Mouse (Mus musculus): Measurements from ENCODE around the gene BC030499. TPM values are rescaled to one million over a fixed set of nuclear protein-coding genes. Genes with fewer than 3 reads are reported as not detected.
A peak's percentile ranks its signal among the peaks of the same experiment; 100 is the strongest.

BC030499 gene
- polyA plus RNA-seq, 1 experiment from 2014 or later = 0.29 TPM

GRCm38 (mm10) chr11:78341702-78342101 lies 51.1 kb downstream of the BC030499 start:
- 86% methylated on average over 12 of the region's 12 CpGs for WGBS
- H3K9ac ChIP-seq (replicated peaks) = no peak overlapping the region
- H3K27ac ChIP-seq (replicated peaks) = no peak overlapping the region
- peaks cover 42% of the 10 kb centered on the region for H3K36me3 ChIP-seq
- no peaks in the 10 kb centered on the region for H3K9me3 ChIP-seq
- H3K4me2 ChIP-seq (replicated peaks) = no peak overlapping the region
- no peak overlapping the region for H3K4me3 ChIP-seq
- no peaks in the 10 kb centered on the region for H3K27me3 ChIP-seq
- H3K4me1 ChIP-seq = peaks cover 30% of the 10 kb centered on the region
- ATAC-seq (ENCODE audit: low FRiP score, low read depth) = no peak

GRCm38 (mm10) chr11:78343381-78344327 lies 53.0 kb downstream of the BC030499 start, which contains the start of gene Unc119:
Gene Unc119 (plus strand): TSS chr11:78343482.
- peak within 1 kb of the TSS; percentile 85 for H3K9ac ChIP-seq (replicated peaks)
- peak within 1 kb of the TSS; percentile 81 for H3K27ac ChIP-seq (replicated peaks)
- H3K4me1 ChIP-seq = peaks cover 32% of the 10 kb centered on the region
- H3K27me3 ChIP-seq = no peaks in the 10 kb centered on the region
- H3K9me3 ChIP-seq = no peaks in the 10 kb centered on the region
- WGBS = 2% methylated on average over 56 of the region's 66 CpGs
- ATAC-seq (ENCODE audit: low FRiP score, low read depth) = peak; percentile 84
- H3K36me3 ChIP-seq = peaks cover 41% of the 10 kb centered on the region
- peak within 1 kb of the TSS; percentile 72 for H3K4me2 ChIP-seq (replicated peaks)
- H3K4me3 ChIP-seq = peak within 1 kb of the TSS; percentile 65

- ATAC-seq (ENCODE audit: low FRiP score, low read depth) = no peak
- Histone ChIP-seq H3K4me1 (peaks cover 32% of the 10 kb centered on the region), H3K27ac (replicated peaks) (peak overlapping the region; percentile 81), H3K4me2 (replicated peaks) (peak overlapping the region; percentile 72), H3K36me3 (peaks cover 39% of the 10 kb centered on the region), H3K9me3 (no peaks in the 10 kb centered on the region), H3K9ac (replicated peaks) (peak overlapping the region; percentile 85), H3K4me3 (peak overlapping the region; percentile 65), H3K27me3 (no peaks in the 10 kb centered on the region)
- WGBS = 80% methylated on average over 6 of the region's 6 CpGs
These were observed 53.8 kb downstream of the BC030499 start for GRCm38 (mm10) chr11:78344328-78344889.

- Histone ChIP-seq H3K4me1 (peaks cover 32% of the 10 kb centered on the region), H3K9ac (replicated peaks) (peak overlapping the region; percentile 43), H3K27me3 (no peaks in the 10 kb centered on the region), H3K9me3 (no peaks in the 10 kb centered on the region), H3K27ac (replicated peaks) (no peak overlapping the region), H3K4me3 (0 out of 2 replicates have a peak overlapping the region, but pooled peaks have one; percentile 10), H3K4me2 (replicated peaks) (peak overlapping the region; percentile 72), H3K36me3 (peaks cover 32% of the 10 kb centered on the region)
- 63% methylated on average over 8 of the region's 8 CpGs for WGBS
- ATAC-seq (ENCODE audit: low FRiP score, low read depth) = no peak
These were observed 54.5 kb downstream of the BC030499 start for GRCm38 (mm10) chr11:78344890-78345715.

- H3K9ac ChIP-seq (replicated peaks) = 0 out of 2 replicates have a peak overlapping the region, but pooled peaks have one; percentile 43
- ATAC-seq (ENCODE audit: low FRiP score, low read depth) = no peak
- H3K27me3 ChIP-seq = no peaks in the 10 kb centered on the region
- WGBS = 74% methylated on average over 7 of the region's 7 CpGs
- no peak overlapping the region for H3K4me3 ChIP-seq
- no peak overlapping the region for H3K4me2 ChIP-seq (replicated peaks)
- no peaks in the 10 kb centered on the region for H3K9me3 ChIP-seq
- H3K4me1 ChIP-seq = peaks cover 32% of the 10 kb centered on the region
- H3K36me3 ChIP-seq = peaks cover 26% of the 10 kb centered on the region
- no peak overlapping the region for H3K27ac ChIP-seq (replicated peaks)
These were observed 55.2 kb downstream of the BC030499 start for GRCm38 (mm10) chr11:78345801-78346200.

Other genes with a start within 250 kb of the BC030499 start
- gene Eral1, start 210.5 kb upstream of the BC030499 start, polyA plus RNA-seq (2016; fragmentation: Nextera tagmentation; extraction: Ambion mirVana) = 33.4 and 33.6 TPM in 2 replicates
- 24.9 and 27.4 TPM in 2 replicates for gene Fam222b, start 196.2 kb upstream of the BC030499 start, polyA plus RNA-seq (2016; fragmentation: Nextera tagmentation; extraction: Ambion mirVana)
- 126 and 138 TPM in 2 replicates for gene Traf4, start 125.3 kb upstream of the BC030499 start, polyA plus RNA-seq (2016; fragmentation: Nextera tagmentation; extraction: Ambion mirVana)
- gene Nek8, start 114.2 kb upstream of the BC030499 start, polyA plus RNA-seq (2016; fragmentation: Nextera tagmentation; extraction: Ambion mirVana) = 8.2 and 9.4 TPM in 2 replicates
- 6.0 and 8.0 TPM in 2 replicates for gene Tlcd1, start 114.1 kb upstream of the BC030499 start, polyA plus RNA-seq (2016; fragmentation: Nextera tagmentation; extraction: Ambion mirVana)
- 905 and 958 TPM in 2 replicates for gene Rpl23a, start 107.3 kb upstream of the BC030499 start, polyA plus RNA-seq (2016; fragmentation: Nextera tagmentation; extraction: Ambion mirVana)
- gene Rab34, start 102.4 kb upstream of the BC030499 start, polyA plus RNA-seq (2016; fragmentation: Nextera tagmentation; extraction: Ambion mirVana) = 54.9 and 68.1 TPM in 2 replicates
- 1.4 and 2.3 TPM in 2 replicates for gene Proca1, start 97.4 kb upstream of the BC030499 start, polyA plus RNA-seq (2016; fragmentation: Nextera tagmentation; extraction: Ambion mirVana)
- 49.1 and 53.8 TPM in 2 replicates for gene Sdf2, start 45.1 kb upstream of the BC030499 start, polyA plus RNA-seq (2016; fragmentation: Nextera tagmentation; extraction: Ambion mirVana)
- 37.5 and 42.2 TPM in 2 replicates for gene Supt6, start 44.9 kb upstream of the BC030499 start, polyA plus RNA-seq (2016; fragmentation: Nextera tagmentation; extraction: Ambion mirVana)
- gene 2610507B11Rik, start 29.1 kb upstream of the BC030499 start, polyA plus RNA-seq (2016; fragmentation: Nextera tagmentation; extraction: Ambion mirVana) = 79.0 and 80.0 TPM in 2 replicates
- 47.6 and 51.8 TPM in 2 replicates for gene Spag5, start 10.7 kb downstream of the BC030499 start, polyA plus RNA-seq (2016; fragmentation: Nextera tagmentation; extraction: Ambion mirVana)
- gene Aldoc, start 32.1 kb downstream of the BC030499 start, polyA plus RNA-seq (2016; fragmentation: Nextera tagmentation; extraction: Ambion mirVana) = 1.8 and 4.6 TPM in 2 replicates
- 59.9 and 67.2 TPM in 2 replicates for gene Pigs, start 37.6 kb downstream of the BC030499 start, polyA plus RNA-seq (2016; fragmentation: Nextera tagmentation; extraction: Ambion mirVana)
- 80.0 and 80.6 TPM in 2 replicates for gene Unc119, start 52.6 kb downstream of the BC030499 start, polyA plus RNA-seq (2016; fragmentation: Nextera tagmentation; extraction: Ambion mirVana)
- not detected in 2 replicates for gene Foxn1, start 95.7 kb downstream of the BC030499 start, polyA plus RNA-seq (2016; fragmentation: Nextera tagmentation; extraction: Ambion mirVana)
- gene Slc13a2, start 131.4 kb downstream of the BC030499 start, polyA plus RNA-seq (2016; fragmentation: Nextera tagmentation; extraction: Ambion mirVana) = not detected in 2 replicates
- gene Slc46a1, start 174.9 kb downstream of the BC030499 start, polyA plus RNA-seq (2016; fragmentation: Nextera tagmentation; extraction: Ambion mirVana) = 17.8 and 18.5 TPM in 2 replicates
- gene Sarm1, start 206.9 kb downstream of the BC030499 start, polyA plus RNA-seq (2016; fragmentation: Nextera tagmentation; extraction: Ambion mirVana) = 36.4 and 37.0 TPM in 2 replicates
- 99.7 and 135 TPM in 2 replicates for gene Vtn, start 208.2 kb downstream of the BC030499 start, polyA plus RNA-seq (2016; fragmentation: Nextera tagmentation; extraction: Ambion mirVana)
- gene Sebox, start 212.6 kb downstream of the BC030499 start, polyA plus RNA-seq (2016; fragmentation: Nextera tagmentation; extraction: Ambion mirVana) = not detected in 2 replicates
- 88.5 and 89.7 TPM in 2 replicates for gene Tmem199, start 221.3 kb downstream of the BC030499 start, polyA plus RNA-seq (2016; fragmentation: Nextera tagmentation; extraction: Ambion mirVana)
- gene Poldip2, start 221.4 kb downstream of the BC030499 start, polyA plus RNA-seq (2016; fragmentation: Nextera tagmentation; extraction: Ambion mirVana) = 155 and 168 TPM in 2 replicates
- gene Tnfaip1, start 245.5 kb downstream of the BC030499 start, polyA plus RNA-seq (2016; fragmentation: Nextera tagmentation; extraction: Ambion mirVana) = 62.7 and 65.3 TPM in 2 replicates
- 104 and 111 TPM in 2 replicates for gene Ift20, start 245.5 kb downstream of the BC030499 start, polyA plus RNA-seq (2016; fragmentation: Nextera tagmentation; extraction: Ambion mirVana)

All from midbrain, embryonic 12.5 days (tissue).